Mouse (Mus musculus) CH12.LX (cell line): ENCODE data around the gene Irak4. TPM values are rescaled to one million over a fixed set of nuclear protein-coding genes. Genes with fewer than 3 reads are reported as not detected.
A peak's percentile ranks its signal among the peaks of the same experiment; 100 is the strongest.

ENCODE experiments used
- DNase-seq: peaks from one replicate; pipeline ENCODE4 v3.0.0-alpha.2; 2013; ENCODE audit errors: extremely low read depth
- H3K27ac ChIP-seq: 2 replicates; pipeline ENCODE4 v1.5.1; 2012; ENCODE audit warnings: low read depth, mild to moderate bottlenecking, control low read depth, moderate library complexity; ENCODE audit not compliant: insufficient read depth
- H3K27me3 ChIP-seq: replicated peaks from 2 replicates; pipeline ENCODE3; 2012; ENCODE audit warnings: inconsistent platforms
- H3K36me3 ChIP-seq, 2 experiments: replicated peaks in 1 of 2; 2 replicates each; pipeline versions ENCODE3 to v1.6.1; 2012; ENCODE audit warnings: inconsistent platforms in 1 of 2, low read length in 1 of 2, mild to moderate bottlenecking in 1 of 2, mixed read lengths in 1 of 2, moderate library complexity in 1 of 2; ENCODE audit not compliant: control insufficient read depth in 1 of 2, insufficient read depth in 1 of 2
- H3K4me1 ChIP-seq, 2 experiments: 2 replicates each; pipeline ENCODE4 v1.6.1; 2012; ENCODE audit warnings: inconsistent platforms in 1 of 2, moderate library complexity in 1 of 2; ENCODE audit not compliant: insufficient read depth in 2 of 2, control insufficient read depth in 1 of 2
- H3K4me2 ChIP-seq: 2 replicates; pipeline ENCODE4 v1.6.1; 2012; ENCODE audit warnings: low read depth, mild to moderate bottlenecking, control low read depth; ENCODE audit not compliant: poor library complexity, insufficient read depth, severe bottlenecking
- H3K4me3 ChIP-seq, 3 experiments: fragments of 150-350 bp in 1 of 3; sonication (generic) in 1 of 3; replicated peaks in 1 of 3; 2 replicates each; pipeline versions ENCODE3 to v1.5.1; 2011 to 2012; ENCODE audit warnings: low read depth in 2 of 3, low read length in 2 of 3, mild to moderate bottlenecking in 2 of 3, moderate library complexity in 2 of 3, control low read depth in 1 of 3, improper control_type of control experiment in 1 of 3, inconsistent platforms in 1 of 3, mixed read lengths in 1 of 3; ENCODE audit not compliant: poor library complexity in 1 of 3
- H3K79me2 ChIP-seq: replicated peaks from 2 replicates; pipeline ENCODE4 v1.6.1; 2012; ENCODE audit warnings: mild to moderate bottlenecking, moderate library complexity; ENCODE audit not compliant: control insufficient read depth, poor library complexity, insufficient read depth, severe bottlenecking; ENCODE audit errors: extremely low read depth
- H3K9ac ChIP-seq: 2 replicates; pipeline ENCODE4 v1.6.1; 2012; ENCODE audit warnings: low read depth, mild to moderate bottlenecking, control low read depth, moderate library complexity; ENCODE audit not compliant: insufficient read depth
- H3K9me3 ChIP-seq: replicated peaks from 2 replicates; pipeline ENCODE3; 2012; ENCODE audit warnings: low read length, inconsistent platforms, mixed read lengths
- BHLHE40 ChIP-seq: IDR thresholded peaks from 2 replicates; pipeline ENCODE4 v1.6.1; 2011; ENCODE audit warnings: mild to moderate bottlenecking, low read depth, low read length, improper control_type of control experiment
- CHD1 ChIP-seq: IDR thresholded peaks from 2 replicates; pipeline ENCODE4 v1.6.1; 2012; ENCODE audit warnings: low read depth, low read length, improper control_type of control experiment, inconsistent platforms
- CHD2 ChIP-seq: IDR thresholded peaks from 2 replicates; pipeline ENCODE4 v1.6.1; 2011; ENCODE audit warnings: low read length, improper control_type of control experiment
- E2F4 ChIP-seq: IDR thresholded peaks from 2 replicates; pipeline ENCODE4 v1.6.1; 2011; ENCODE audit warnings: low read depth, low read length, improper control_type of control experiment; ENCODE audit not compliant: insufficient replicate concordance
- ETS1 ChIP-seq: conservative IDR thresholded peaks from 2 replicates; pipeline ENCODE4 v1.6.1; 2012; ENCODE audit warnings: low read depth, mild to moderate bottlenecking, inconsistent platforms, low read length, improper control_type of control experiment, moderate library complexity
- IRF4 ChIP-seq: IDR thresholded peaks from 2 replicates; pipeline ENCODE4 v1.6.1; 2014; ENCODE audit warnings: low read depth, mild to moderate bottlenecking, inconsistent platforms, low read length, improper control_type of control experiment
- JUN ChIP-seq: IDR thresholded peaks from 2 replicates; pipeline ENCODE4 v1.6.1; 2011; ENCODE audit warnings: low read depth, mild to moderate bottlenecking, low read length, improper control_type of control experiment, moderate library complexity; ENCODE audit not compliant: insufficient read depth
- KAT2A ChIP-seq: IDR thresholded peaks from 2 replicates; pipeline ENCODE4 v1.6.1; 2012; ENCODE audit warnings: low read length, improper control_type of control experiment, inconsistent platforms; ENCODE audit not compliant: insufficient replicate concordance
- MAFK ChIP-seq: IDR thresholded peaks from 2 replicates; pipeline ENCODE4 v1.6.1; 2011; ENCODE audit warnings: low read length, improper control_type of control experiment; ENCODE audit not compliant: insufficient replicate concordance
- MAX ChIP-seq: IDR thresholded peaks from 2 replicates; pipeline ENCODE4 v1.6.1; 2011; ENCODE audit warnings: low read length, improper control_type of control experiment
- MYC ChIP-seq: IDR thresholded peaks from 2 replicates; pipeline ENCODE4 v1.6.1; 2011; ENCODE audit warnings: low read depth, mild to moderate bottlenecking, improper control_type of control experiment, low read length
- NELFE ChIP-seq: IDR thresholded peaks from 2 replicates; pipeline ENCODE4 v1.6.1; 2011; ENCODE audit warnings: low read depth, low read length, improper control_type of control experiment
- NRF1 ChIP-seq: IDR thresholded peaks from 2 replicates; pipeline ENCODE4 v1.6.1; 2014; ENCODE audit warnings: low read depth, mild to moderate bottlenecking, inconsistent platforms, low read length, improper control_type of control experiment, moderate library complexity
- PAX5 ChIP-seq: IDR thresholded peaks from 2 replicates; pipeline ENCODE4 v1.6.1; 2012; ENCODE audit warnings: low read length, inconsistent platforms, mixed read lengths
- POLR2A ChIP-seq: IDR thresholded peaks from 2 replicates; pipeline ENCODE4 v1.6.1; 2011; ENCODE audit warnings: low read depth, mild to moderate bottlenecking, improper control_type of control experiment, low read length
- RAD21 ChIP-seq: IDR thresholded peaks from 2 replicates; pipeline ENCODE4 v1.6.1; 2011; ENCODE audit warnings: low read depth, mild to moderate bottlenecking, low read length, improper control_type of control experiment, moderate library complexity
- RCOR1 ChIP-seq: conservative IDR thresholded peaks from 2 replicates; pipeline ENCODE4 v1.6.1; 2012; ENCODE audit warnings: low read depth, mild to moderate bottlenecking, inconsistent platforms, low read length, improper control_type of control experiment
- SMC3 ChIP-seq: IDR thresholded peaks from 2 replicates; pipeline ENCODE4 v1.6.1; 2011; ENCODE audit warnings: low read depth, low read length, improper control_type of control experiment
- TCF12 ChIP-seq: IDR thresholded peaks from 2 replicates; pipeline ENCODE4 v1.6.1; 2014; ENCODE audit warnings: low read depth, mild to moderate bottlenecking, inconsistent platforms, low read length, improper control_type of control experiment
- UBTF ChIP-seq: IDR thresholded peaks from 2 replicates; pipeline ENCODE4 v1.6.1; 2012; ENCODE audit warnings: low read depth, mild to moderate bottlenecking, inconsistent platforms, low read length, improper control_type of control experiment, moderate library complexity
- USF1 ChIP-seq: IDR thresholded peaks from 2 replicates; pipeline ENCODE4 v1.6.1; 2014; ENCODE audit warnings: low read depth, mild to moderate bottlenecking, inconsistent platforms, low read length, improper control_type of control experiment
- ZKSCAN1 ChIP-seq: IDR thresholded peaks from 2 replicates; pipeline ENCODE4 v1.6.1; 2012; ENCODE audit warnings: low read depth, inconsistent platforms, low read length, improper control_type of control experiment, borderline replicate concordance
- ZMIZ1 ChIP-seq: IDR thresholded peaks from 2 replicates; pipeline ENCODE4 v1.6.1; 2012; ENCODE audit warnings: low read depth, mild to moderate bottlenecking, inconsistent platforms, low read length, improper control_type of control experiment
- ZNF384 ChIP-seq: IDR thresholded peaks from 2 replicates; pipeline ENCODE4 v1.6.1; 2012; ENCODE audit warnings: low read depth, low read length, improper control_type of control experiment, inconsistent platforms
- dilution Hi-C: fragments of 300-500 bp; cut with MboI; formaldehyde crosslinking; loops from 2 replicates; pipeline ENCODE4 v1.14.3; 2020; ENCODE audit warnings: low sequenced_read_pairs; ENCODE audit not compliant: extremely low pct_unique_long_range_greater_than_20kb, extremely low pct_ligation_motif_present
- in situ Hi-C: fragments of 300-500 bp; cut with MboI; formaldehyde crosslinking; loops from 3 replicates; pipeline ENCODE4 v1.14.3; 2019; ENCODE audit warnings: low sequenced_read_pairs, low pct_ligation_motif_present, low pct_unique_long_range_greater_than_20kb, mixed read lengths
- polyA plus RNA-seq: library from polyadenylated mRNA; unstranded; fragments of >175 nt; gene quantifications from 2 replicates; pipeline ENCODE4 v1.2.1, GENCODE M21; 2012; ENCODE audit warnings: low read depth; ENCODE audit not compliant: insufficient read length
- total RNA-seq, 2 experiments: library from RNA; depleted of rRNA; stranded (reverse); fragments of 300-350 nt in 1 of 2; fragments of >200 nt in 1 of 2; gene quantifications; 2 replicates each; pipeline ENCODE4 v1.2.3; 2012 to 2014

Gene Irak4
- total and polyA plus RNA-seq, 3 experiments, result 7.6 to 15.3 (median 14.4) TPM

- no peaks in the 10 kb centered on the region for H3K4me1 ChIP-seq
- dilution Hi-C loops, result no loop called here
- H3K9me3 ChIP-seq, result no peaks in the 10 kb centered on the region
- H3K36me3 ChIP-seq, result no peaks in the 10 kb centered on the region
- H3K27me3 ChIP-seq, result peaks cover 20% of the 10 kb centered on the region
- H3K79me2 ChIP-seq, result no peaks in the 10 kb centered on the region
- peak overlapping the region; percentile 48 for H3K4me2 ChIP-seq
- DNase-seq, result no peak
- in situ Hi-C loops, result no loop called here
- TF ChIP-seq IRF4 (no peak), CHD2 (no peak), NELFE (no peak), MAX (no peak), ETS1 (no peak)
- TF ChIP-seq, all 38 proteins: peak for 0
- no peak overlapping the region for H3K9ac ChIP-seq
- peak overlapping the region in 1 of 3 experiments; percentile 62 for H3K4me3 ChIP-seq
- H3K27ac ChIP-seq, result no peak overlapping the region
Measured at GRCm38 (mm10) chr15:94628463-94628829, 85.0 kb downstream of the Irak4 start.

- Histone ChIP-seq H3K27me3 (peaks cover 20% of the 10 kb centered on the region), H3K4me2 (peak within 1 kb of the TSS; percentile 48), H3K4me1 (no peaks in the 10 kb centered on the region), H3K9ac (no peak within 1 kb of the TSS), H3K36me3 (no peaks in the 10 kb centered on the region), H3K79me2 (no peaks in the 10 kb centered on the region), H3K27ac (no peak within 1 kb of the TSS), H3K9me3 (no peaks in the 10 kb centered on the region), H3K4me3 (peak within 1 kb of the TSS in 1 of 3 experiments; percentile 62)
- TF ChIP-seq CHD1, result no peak
- no peak for TF ChIP-seq NRF1
- TF ChIP-seq PAX5, result no peak
- TF ChIP-seq ZMIZ1, result no peak
- no peak for TF ChIP-seq SMC3
- TF ChIP-seq ZKSCAN1, result no peak
- TF ChIP-seq MAFK, result no peak
- TF ChIP-seq UBTF, result no peak
- no peak for TF ChIP-seq RCOR1
- no peak for TF ChIP-seq JUN
- no peak for TF ChIP-seq BHLHE40
- TF ChIP-seq USF1, result no peak
- no peak for TF ChIP-seq TCF12
- no peak for TF ChIP-seq ZNF384
- no peak for TF ChIP-seq CHD2
- no peak for TF ChIP-seq E2F4
- no peak for TF ChIP-seq KAT2A
- TF ChIP-seq RAD21, result no peak
- TF ChIP-seq POLR2A, result no peak
- no peak for TF ChIP-seq MYC
- DNase-seq, result no peak
- in situ Hi-C loops, result no loop called here
- dilution Hi-C loops, result no loop called here
Measured at GRCm38 (mm10) chr15:94628830-94629601, 85.6 kb downstream of the Irak4 start, which contains the start of gene Tmem117. Gene Tmem117, plus strand, starts transcription at chr15:94629232.
